Mouse (Mus musculus) heart, postnatal 0 days (tissue): ENCODE measurements around the gene Creb5. TPM values are rescaled to one million over a fixed set of nuclear protein-coding genes. Genes with fewer than 3 reads are reported as not detected.

Source experiments
- ATAC-seq: fragments of 200-750 bp; cut with Nextera tagmentation; 2 replicates; pipeline ENCODE4 v1.8.0; 2017; ENCODE audit warnings: low read depth, moderate number of reproducible peaks, moderate library complexity; ENCODE audit not compliant: insufficient read depth
- DNase-seq: peaks from one replicate; pipeline ENCODE4 v3.0.0-alpha.2; 2016; ENCODE audit warnings: low spot score
- H3K27ac ChIP-seq: fragments of 300-500 bp; sonication (generic); 2 replicates; pipeline ENCODE4 v1.5.1; 2014; ENCODE audit warnings: low read depth, mild to moderate bottlenecking
- H3K27me3 ChIP-seq: fragments of 300-500 bp; sonication (generic); 2 replicates; pipeline ENCODE4 v1.6.1; 2014; ENCODE audit warnings: low read length, mixed read lengths; ENCODE audit not compliant: control insufficient read depth, insufficient read depth
- H3K36me3 ChIP-seq: fragments of 300-500 bp; sonication (generic); replicated peaks from 2 replicates; pipeline ENCODE4 v1.6.1; 2014; ENCODE audit warnings: low read length, mixed read lengths; ENCODE audit not compliant: control insufficient read depth, insufficient read depth
- H3K4me1 ChIP-seq: fragments of 300-500 bp; sonication (generic); 2 replicates; pipeline ENCODE4 v1.6.1; 2014; ENCODE audit warnings: antibody characterized with exemption; ENCODE audit not compliant: control insufficient read depth, insufficient read depth
- H3K4me2 ChIP-seq: fragments of 300-500 bp; sonication (generic); 2 replicates; pipeline ENCODE4 v1.6.1; 2014; ENCODE audit warnings: low read depth, mild to moderate bottlenecking, low read length, moderate library complexity
- H3K4me3 ChIP-seq: fragments of 300-500 bp; sonication (generic); 2 replicates; pipeline ENCODE4 v1.5.1; 2014; ENCODE audit warnings: low read depth, low read length
- H3K9ac ChIP-seq: fragments of 300-500 bp; sonication (generic); replicated peaks from 2 replicates; pipeline ENCODE4 v1.6.1; 2014; ENCODE audit warnings: low read depth, low read length, mixed read lengths
- H3K9me3 ChIP-seq: fragments of 300-500 bp; sonication (generic); replicated peaks from 2 replicates; pipeline ENCODE4 v1.6.1; 2016; ENCODE audit warnings: low read length; ENCODE audit not compliant: control insufficient read depth
- CTCF ChIP-seq: IDR thresholded peaks from 2 replicates; pipeline ENCODE4 v1.5.1; 2016; ENCODE audit warnings: antibody characterized with exemption, control low read depth, low read depth
- EP300 ChIP-seq: IDR thresholded peaks from 2 replicates; pipeline ENCODE4 v1.6.1; 2016; ENCODE audit warnings: antibody characterized with exemption, low read depth
- WGBS: fragments of 180-500 bp; shearing (Covaris S2); extraction: QIAGEN DNeasy Blood & Tissue Kit; methylation state at CpG from one replicate; pipeline ENCODE4 v1.1.7; 2014; 5-methylcytosine and 5-hydroxymethylcytosine counted together
- polyA plus RNA-seq: library from polyadenylated mRNA; unstranded; fragments of >200 nt; fragmentation: Nextera tagmentation; extraction: Ambion mirVana; gene quantifications from 2 replicates; pipeline ENCODE4 v1.2.1, GENCODE M21; 2015
- total RNA-seq: library from RNA; depleted of rRNA; stranded (reverse); fragments of >200 nt; gene quantifications from 2 replicates; pipeline ENCODE4 v1.2.3, GENCODE M21; 2014; ENCODE audit warnings: low replicate concordance

Creb5 gene
- total and polyA plus RNA-seq, 2 experiments from 2014 or later, result 13.5 to 17.8 TPM

DNA sequence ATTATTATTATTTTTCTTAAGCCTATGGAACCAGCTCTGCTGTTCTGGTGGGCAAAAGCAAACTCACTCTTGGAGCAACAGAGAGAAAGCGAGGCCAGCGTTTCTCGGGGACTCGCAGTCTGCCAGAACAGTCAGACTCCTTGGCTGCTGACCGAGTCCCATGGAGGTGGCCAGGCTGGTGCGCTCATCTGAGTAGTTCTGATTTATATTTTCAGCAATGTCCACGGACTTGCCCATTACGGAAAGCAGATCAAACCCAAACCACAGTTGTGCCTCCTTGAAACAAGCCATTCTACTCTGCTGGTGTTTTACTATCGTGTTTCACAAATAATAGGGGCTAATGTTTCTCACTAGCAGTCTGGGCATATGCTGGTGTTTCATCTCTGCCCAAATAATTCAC lies 408.1 kb downstream of the Creb5 start:
- Histone ChIP-seq H3K9ac (no peak overlapping the region), H3K36me3 (peaks cover 38% of the 10 kb centered on the region), H3K9me3 (no peaks in the 10 kb centered on the region), H3K4me1 (no peaks in the 10 kb centered on the region), H3K4me3 (no peak overlapping the region), H3K4me2 (no peak overlapping the region), H3K27me3 (no peaks in the 10 kb centered on the region), H3K27ac (no peak overlapping the region)
- DNase-seq, result no peak
- ATAC-seq, result no peak
- 88% methylated on average over 9 of the region's 9 CpGs for WGBS
- no peak for TF ChIP-seq EP300

DNA sequence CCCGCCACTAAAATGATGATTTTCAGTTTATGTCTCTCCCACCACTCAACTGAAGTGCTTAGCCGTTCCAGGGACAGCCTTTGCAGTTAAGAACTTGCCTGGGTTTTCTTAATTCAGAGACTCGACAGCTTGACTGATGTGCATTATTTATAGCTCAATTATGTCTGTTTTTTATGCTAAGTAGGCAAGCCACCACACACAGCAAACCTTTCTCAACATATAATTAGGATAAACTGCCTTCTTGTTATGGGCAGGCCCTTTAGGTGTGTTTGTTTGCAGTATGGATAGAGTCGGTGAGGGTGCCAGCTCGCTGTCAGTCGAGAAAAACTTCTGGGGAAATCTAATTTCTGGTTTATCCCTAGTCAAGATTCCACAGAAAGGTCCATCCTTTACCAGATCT lies 409.4 kb downstream of the Creb5 start:
- H3K9me3 ChIP-seq, result no peaks in the 10 kb centered on the region
- no peak for DNase-seq
- no peak overlapping the region for H3K9ac ChIP-seq
- H3K27ac ChIP-seq, result no peak overlapping the region
- no peaks in the 10 kb centered on the region for H3K4me1 ChIP-seq
- H3K36me3 ChIP-seq, result peaks cover 36% of the 10 kb centered on the region
- H3K4me2 ChIP-seq, result no peak overlapping the region
- no peak overlapping the region for H3K4me3 ChIP-seq
- ATAC-seq, result no peak
- WGBS, result 82% methylated on average over 6 of the region's 6 CpGs
- no peaks in the 10 kb centered on the region for H3K27me3 ChIP-seq
- TF ChIP-seq EP300, result no peak
- no peak for TF ChIP-seq CTCF

DNA sequence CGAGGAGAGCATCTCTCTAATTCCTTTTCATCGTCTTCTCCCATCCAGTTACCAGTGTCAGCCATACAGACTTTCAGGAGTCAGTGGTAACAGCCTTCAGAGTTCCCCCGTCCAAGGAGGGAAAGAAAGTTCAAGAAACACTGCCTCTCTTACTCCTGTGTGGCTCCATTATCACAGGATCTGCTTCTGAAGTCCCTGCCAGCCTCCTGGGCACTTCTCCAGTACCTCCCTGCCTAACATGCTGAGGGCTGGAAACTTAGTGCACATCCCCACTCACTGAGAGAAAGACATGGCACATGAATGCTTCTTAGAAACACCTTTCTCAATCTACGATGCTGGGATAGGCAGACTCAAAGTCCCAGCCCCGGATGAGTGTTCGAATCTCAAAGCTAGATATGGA lies 409.9 kb downstream of the Creb5 start:
- Histone ChIP-seq H3K9me3 (no peaks in the 10 kb centered on the region), H3K4me3 (no peak overlapping the region), H3K27me3 (no peaks in the 10 kb centered on the region), H3K27ac (no peak overlapping the region), H3K4me2 (no peak overlapping the region), H3K4me1 (no peaks in the 10 kb centered on the region), H3K36me3 (peaks cover 36% of the 10 kb centered on the region), H3K9ac (no peak overlapping the region)
- DNase-seq (no peak), ATAC-seq (no peak)
- TF ChIP-seq EP300, result no peak
- TF ChIP-seq CTCF, result no peak
- 74% methylated on average over 6 of the region's 6 CpGs for WGBS

DNA sequence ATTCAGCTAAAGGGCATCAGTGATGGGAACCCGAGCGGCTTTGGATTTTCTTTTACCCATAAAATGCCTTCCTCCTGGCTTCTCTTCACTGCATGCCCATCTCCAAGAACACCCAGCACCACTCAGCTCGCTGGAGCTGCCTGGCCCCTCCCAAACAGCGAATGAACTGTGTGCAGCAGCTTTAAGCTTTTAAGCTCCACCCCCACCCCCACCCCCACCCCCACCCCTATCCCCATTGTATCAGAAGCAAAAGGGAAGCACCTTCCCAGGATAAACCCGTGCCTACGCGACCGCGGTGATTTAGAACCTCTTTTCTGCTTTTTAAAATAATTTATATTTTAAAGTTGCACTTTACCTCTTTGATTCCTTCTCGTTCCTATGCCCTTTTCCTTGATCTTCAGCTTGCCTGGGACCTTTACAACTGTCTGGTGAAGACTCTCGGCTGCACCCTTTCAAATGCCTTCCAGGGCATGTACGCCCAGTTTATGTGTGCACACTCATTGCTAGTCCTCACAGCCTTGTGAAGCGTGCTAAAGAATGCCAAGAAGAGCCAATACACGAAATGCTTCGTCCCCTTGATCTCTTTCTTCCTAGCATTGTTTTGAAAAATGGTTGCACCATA lies 411.2 kb downstream of the Creb5 start:
- H3K27me3 ChIP-seq, result no peaks in the 10 kb centered on the region
- ATAC-seq, result no peak
- DNase-seq, result no peak
- TF ChIP-seq CTCF, result no peak
- no peak for TF ChIP-seq EP300
- H3K4me2 ChIP-seq, result no peak overlapping the region
- H3K9ac ChIP-seq, result no peak overlapping the region
- 45% methylated on average over 15 of the region's 15 CpGs for WGBS
- no peak overlapping the region for H3K4me3 ChIP-seq
- no peak overlapping the region for H3K27ac ChIP-seq
- H3K36me3 ChIP-seq, result peaks cover 32% of the 10 kb centered on the region
- no peaks in the 10 kb centered on the region for H3K4me1 ChIP-seq
- no peaks in the 10 kb centered on the region for H3K9me3 ChIP-seq

DNA sequence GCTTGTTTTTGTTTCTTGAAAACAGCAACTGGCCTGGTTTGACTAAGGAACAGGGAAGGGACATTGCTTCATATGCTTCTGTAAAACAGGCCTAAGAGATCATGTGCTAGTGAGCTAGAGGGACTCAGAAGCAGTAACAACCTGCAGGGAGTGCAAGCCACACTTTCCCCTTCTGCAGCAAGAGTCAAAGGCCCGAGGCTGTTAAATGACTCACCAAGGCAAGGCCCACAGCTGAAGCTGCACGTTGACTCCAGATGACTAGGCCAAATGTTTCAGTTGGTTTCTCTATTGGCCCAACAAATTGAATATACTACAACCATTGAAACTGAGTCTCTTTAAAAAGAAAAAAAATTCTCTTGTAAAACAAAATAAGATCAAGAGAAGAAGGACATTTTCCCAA lies 417.4 kb downstream of the Creb5 start:
- H3K9me3 ChIP-seq, result no peaks in the 10 kb centered on the region
- ATAC-seq (no peak), DNase-seq (no peak)
- no peak overlapping the region for H3K27ac ChIP-seq
- no peak overlapping the region for H3K9ac ChIP-seq
- H3K4me2 ChIP-seq, result no peak overlapping the region
- WGBS, result 50% methylated on average over 2 of the region's 2 CpGs
- no peaks in the 10 kb centered on the region for H3K36me3 ChIP-seq
- H3K27me3 ChIP-seq, result no peaks in the 10 kb centered on the region
- no peak overlapping the region for H3K4me3 ChIP-seq
- H3K4me1 ChIP-seq, result no peaks in the 10 kb centered on the region
- TF ChIP-seq EP300 (no peak), CTCF (no peak)

DNA sequence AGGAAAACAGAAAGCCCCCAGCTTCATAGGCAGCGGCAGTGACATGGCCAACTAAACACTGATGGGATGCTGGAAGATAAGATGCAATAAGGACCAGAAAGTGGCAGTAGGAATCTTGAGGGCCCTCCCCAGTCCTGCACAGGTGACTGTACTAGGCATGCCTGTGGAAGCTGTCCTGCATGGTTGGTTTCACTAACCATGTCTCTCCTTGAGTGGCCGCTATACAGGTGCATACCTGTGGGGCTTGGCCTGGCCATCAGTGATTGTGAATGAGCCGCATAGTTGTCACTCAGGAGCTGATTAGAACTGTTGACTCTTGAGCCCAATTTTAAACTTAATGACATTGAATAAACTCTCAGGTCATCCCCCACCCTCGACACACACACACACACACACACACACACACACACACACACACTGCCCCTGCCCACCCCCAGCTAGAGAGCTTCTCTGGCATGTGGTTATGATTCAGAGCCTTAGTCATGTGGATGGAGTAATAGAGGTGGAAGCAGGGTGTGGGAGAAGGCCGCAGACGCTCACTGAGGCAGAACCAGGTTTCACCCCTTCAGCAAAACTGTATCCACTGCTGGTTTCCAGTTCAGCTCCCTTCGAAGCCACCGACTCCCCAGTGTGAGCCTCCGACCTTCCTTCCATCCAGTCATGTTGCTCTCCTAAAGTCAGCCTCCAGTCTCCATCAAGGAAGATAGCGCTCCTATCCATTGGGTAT lies 419.7 kb downstream of the Creb5 start:
- Histone ChIP-seq H3K27me3 (no peaks in the 10 kb centered on the region), H3K4me1 (no peaks in the 10 kb centered on the region), H3K9me3 (no peaks in the 10 kb centered on the region), H3K4me2 (no peak overlapping the region), H3K4me3 (no peak overlapping the region), H3K9ac (no peak overlapping the region), H3K36me3 (no peaks in the 10 kb centered on the region), H3K27ac (no peak overlapping the region)
- ATAC-seq, result no peak
- WGBS, result 84% methylated on average over 10 of the region's 10 CpGs
- no peak for TF ChIP-seq EP300
- TF ChIP-seq CTCF, result no peak
- no peak for DNase-seq
